In the genomic region with DNA sequence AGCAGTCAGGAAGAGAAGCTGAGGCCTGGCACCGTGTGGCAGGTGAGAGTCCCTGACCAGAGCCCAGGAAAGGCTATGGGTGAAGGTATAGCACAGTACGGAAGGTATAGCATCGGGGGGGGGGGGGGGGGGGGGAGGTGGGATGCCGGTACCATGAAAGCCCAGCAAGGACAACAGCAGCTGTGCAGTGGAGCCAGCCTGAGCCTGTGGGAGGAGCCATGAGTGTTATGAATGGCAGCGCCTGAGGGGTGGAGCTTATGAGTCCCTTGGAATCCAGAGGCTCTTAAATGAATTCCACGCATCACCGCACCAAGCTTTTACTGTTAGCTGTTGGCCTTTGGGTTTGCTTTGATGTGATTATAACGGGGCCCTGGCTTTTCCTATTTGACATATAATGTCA, we compare ENCODE assay signal across 12 mouse cellular contexts.
A peak's percentile ranks its signal among the peaks of the same experiment; 100 is the strongest.
DNase-seq lines count a peak whose midpoint lies in the region; ATAC-seq lines count a peak whose summit lies in the region.
"Had no signal": no experiment of that assay in that cellular context is flagged by ENCODE, and none has a peak within 500 bp of the region (broad histone marks: within the 10 kb centered on the region; RNA-seq: fewer than 3 reads in every experiment).

No protein-coding gene starts in this region.

- H3K4me1 ChIP-seq in neural tube, embryonic 11.5 days (ENCODE audit: control insufficient read depth, insufficient read depth, low read length), result no peaks in the 10 kb centered on the region
- peaks cover 25% of the 10 kb centered on the region for H3K4me1 ChIP-seq in hindbrain, embryonic 12.5 days

- peak; percentile 47 for DNase-seq in neural tube, embryonic 11.5 days (ENCODE audit: low spot score)
- DNase-seq in neural tube, embryonic 10.5 days (ENCODE audit: extremely low spot score, low spot score), result no peak
- peak; percentile 46 to 71 for DNase-seq in kidney, postnatal 4 days
- no peak for DNase-seq in liver
- no peak for DNase-seq in left cerebral cortex, adult 8-10 months (ENCODE audit: low spot score in 2 of 2)
- DNase-seq in right cerebral cortex, adult 2 months (ENCODE audit: low spot score in 2 of 2), result no peak
- DNase-seq: adrenal gland, adult 8-10 months; cerebellum, adult 8-10 months; layer of hippocampus, adult 9-11 months had no signal

- H3K4me2 ChIP-seq in neural tube, embryonic 11.5 days (ENCODE audit: low read depth), result no peak overlapping the region
- no peak overlapping the region for H3K4me2 ChIP-seq in hindbrain, embryonic 12.5 days (replicated peaks)

- H3K27ac ChIP-seq in neural tube, embryonic 11.5 days (ENCODE audit: low read depth, low read length), result no peak overlapping the region
- 0 out of 2 replicates have a peak overlapping the region, but pooled peaks have one; percentile 40 for H3K27ac ChIP-seq in hindbrain, embryonic 12.5 days
- H3K27ac ChIP-seq: liver, embryonic 14.5 days had no signal

- no peak overlapping the region for H3K4me3 ChIP-seq in neural tube, embryonic 11.5 days (ENCODE audit: low read depth, low read length)
- no peak overlapping the region for H3K4me3 ChIP-seq in hindbrain, embryonic 12.5 days

- no peaks in the 10 kb centered on the region for H3K9me3 ChIP-seq in neural tube, embryonic 11.5 days (ENCODE audit: control insufficient read depth, low read length)
- H3K9me3 ChIP-seq in hindbrain, embryonic 12.5 days (replicated peaks), result no peaks in the 10 kb centered on the region
- H3K9me3 ChIP-seq: G1E had no signal

- ATAC-seq in neural tube, embryonic 11.5 days (ENCODE audit: insufficient read depth, low FRiP score, low TSS enrichment), result no peak
- ATAC-seq in hindbrain, embryonic 12.5 days (ENCODE audit: low FRiP score), result peak; percentile 65

- H3K27me3 ChIP-seq in neural tube, embryonic 11.5 days (ENCODE audit: control insufficient read depth, insufficient read depth, low read length), result no peaks in the 10 kb centered on the region
- no peaks in the 10 kb centered on the region for H3K27me3 ChIP-seq in hindbrain, embryonic 12.5 days

- no peaks in the 10 kb centered on the region for H3K36me3 ChIP-seq in neural tube, embryonic 11.5 days (ENCODE audit: control insufficient read depth, insufficient read depth, low read length)
- 0 out of 2 replicates have a peak, but pooled peaks cover 5% of the 10 kb centered on the region for H3K36me3 ChIP-seq in hindbrain, embryonic 12.5 days

- H3K9ac ChIP-seq in neural tube, embryonic 11.5 days (ENCODE audit: low read length), result no peak overlapping the region
- no peak overlapping the region for H3K9ac ChIP-seq in hindbrain, embryonic 12.5 days
- H3K9ac ChIP-seq: liver, embryonic 14.5 days had no signal

- 44% methylated on average over 7 of the region's 8 CpGs for WGBS in neural tube, embryonic 11.5 days
- WGBS in hindbrain, embryonic 12.5 days, result 46% methylated on average over 6 of the region's 8 CpGs

Comparison
In these comparisons a context has a peak if more than half of its experiments do, and no peak if none do; other contexts are left out.
1. DNase-seq: peak in neural tube, embryonic 11.5 days (single experiment) and kidney, postnatal 4 days (2 of 2); none in neural tube, embryonic 10.5 days (single experiment), liver (single experiment), left cerebral cortex, adult 8-10 months (0 of 2) and right cerebral cortex, adult 2 months (0 of 2).